Mouse (Mus musculus) small intestine, adult 2 months (tissue): ENCODE results near the gene Fads3.

Source experiments
- CTCF ChIP-seq: fragments of 200-500 bp; IDR thresholded peaks from 2 replicates; pipeline ENCODE4 v1.5.1; 2012; ENCODE audit warnings: low read depth, mild to moderate bottlenecking, control low read depth, inconsistent platforms, low read length, moderate library complexity, mixed read lengths; ENCODE audit not compliant: insufficient replicate concordance, insufficient read length; ENCODE audit errors: extremely low read depth
- POLR2A ChIP-seq: fragments of 200-500 bp; IDR thresholded peaks from 2 replicates; pipeline ENCODE4 v1.6.1; 2012; ENCODE audit warnings: low read depth, mild to moderate bottlenecking, control low read depth, inconsistent platforms, low read length, moderate library complexity

DNA sequence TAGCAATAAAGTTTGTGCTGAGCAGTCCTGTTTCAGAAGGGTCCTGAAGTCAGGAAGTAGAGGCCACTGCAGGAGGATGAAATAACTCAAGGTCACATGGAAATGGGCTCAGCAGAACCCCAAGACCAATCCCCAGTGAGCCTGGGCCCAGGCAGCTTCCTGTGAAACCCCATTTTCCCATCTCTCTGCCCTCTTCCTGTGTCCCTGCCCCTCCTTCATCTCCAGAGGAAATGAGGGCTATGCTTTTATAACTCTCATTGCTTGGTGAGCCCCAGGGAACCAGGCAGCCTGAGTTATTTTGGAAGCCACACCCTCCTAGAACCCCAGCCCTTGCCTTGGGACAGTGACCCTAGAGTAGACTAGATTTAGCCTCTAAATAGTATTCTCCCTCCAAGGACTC is 8.2 kb downstream of the Fads3 start:
- no peak for TF ChIP-seq CTCF
- TF ChIP-seq POLR2A = no peak
